Mouse (Mus musculus): ENCODE data around the gene Fkbp1a. TPM values are rescaled to one million over a fixed set of nuclear protein-coding genes. Genes with fewer than 3 reads are reported as not detected.

Gene Fkbp1a
- polyA plus RNA-seq, 1 experiment from 2014 or later = 562 TPM

DNA sequence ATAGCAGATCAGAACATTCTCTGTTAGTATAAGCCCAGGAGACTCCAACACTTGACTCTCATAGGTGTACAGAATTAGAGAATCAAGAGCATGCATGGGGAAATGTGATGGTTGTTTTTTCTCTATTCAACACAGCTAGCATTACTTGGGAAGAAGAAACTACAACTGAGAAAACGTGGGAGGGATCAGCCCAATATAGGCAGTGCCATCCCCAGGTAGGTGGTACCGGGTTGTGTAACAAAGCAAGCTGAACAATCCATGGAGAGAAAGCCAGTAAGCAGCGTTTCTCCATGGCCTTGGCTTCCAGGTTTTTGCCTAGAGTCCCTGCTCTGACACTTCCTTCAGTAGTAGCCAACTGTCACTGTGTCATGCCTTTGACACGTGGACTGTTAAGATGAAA is 3.6 kb upstream of the Fkbp1a start:
- H3K4me1 ChIP-seq (replicated peaks; ENCODE audit: control insufficient read depth, insufficient read depth, low read length) = no peaks in the 10 kb centered on the region; the same call in 1 of the 2 replicates
- ATAC-seq (replicated peaks; ENCODE audit: low FRiP score) (no peak), DNase-seq (ENCODE audit: low spot score) (no peak)
- H3K4me2 ChIP-seq (ENCODE audit: low read depth, low read length, severe bottlenecking) = no peak overlapping the region
- H3K4me3 ChIP-seq (ENCODE audit: low read depth, low read length) = no peak overlapping the region
- H3K9me3 ChIP-seq (ENCODE audit: control insufficient read depth, low read length) = no peaks in the 10 kb centered on the region
- 71% methylated on average over 4 of the region's 4 CpGs for WGBS
- H3K9ac ChIP-seq (ENCODE audit: low read length) = no peak overlapping the region
- H3K27ac ChIP-seq (ENCODE audit: low read depth, low read length) = no peak overlapping the region
- no peaks in the 10 kb centered on the region for H3K27me3 ChIP-seq (ENCODE audit: control insufficient read depth, insufficient read depth, low read length)
- H3K36me3 ChIP-seq (ENCODE audit: control insufficient read depth, insufficient read depth, low read length) = no peaks in the 10 kb centered on the region

- Histone ChIP-seq H3K4me1 (replicated peaks; ENCODE audit: control insufficient read depth, insufficient read depth, low read length) (peaks cover 3% of the 10 kb centered on the region; the same call in 1 of the 2 replicates), H3K4me2 (ENCODE audit: low read depth, low read length, severe bottlenecking) (peak overlapping the region; percentile 81), H3K9ac (ENCODE audit: low read length) (peak overlapping the region; percentile 93), H3K27ac (ENCODE audit: low read depth, low read length) (peak overlapping the region; percentile 85), H3K4me3 (ENCODE audit: low read depth, low read length) (peak overlapping the region; percentile 98), H3K36me3 (ENCODE audit: control insufficient read depth, insufficient read depth, low read length) (no peaks in the 10 kb centered on the region; the same call in 1 of the 2 replicates), H3K9me3 (ENCODE audit: control insufficient read depth, low read length) (no peaks in the 10 kb centered on the region), H3K27me3 (ENCODE audit: control insufficient read depth, insufficient read depth, low read length) (no peaks in the 10 kb centered on the region)
- ATAC-seq (replicated peaks; ENCODE audit: low FRiP score) (peak; percentile 11; the same call in 1 of the 2 replicates), DNase-seq (ENCODE audit: low spot score) (peak; percentile 69)
- 2% methylated on average over 21 of the region's 21 CpGs for WGBS
Observed at GRCm38 (mm10) chr2:151543063-151543895, 996 bp downstream of the Fkbp1a start.

- H3K27ac ChIP-seq (ENCODE audit: low read depth, low read length) = no peak overlapping the region
- H3K9me3 ChIP-seq (ENCODE audit: control insufficient read depth, low read length) = no peaks in the 10 kb centered on the region
- WGBS = 46% methylated on average over 6 of the region's 6 CpGs
- no peak for DNase-seq (ENCODE audit: low spot score)
- no peak overlapping the region for H3K4me2 ChIP-seq (ENCODE audit: low read depth, low read length, severe bottlenecking)
- H3K4me3 ChIP-seq (ENCODE audit: low read depth, low read length) = no peak overlapping the region
- H3K36me3 ChIP-seq (ENCODE audit: control insufficient read depth, insufficient read depth, low read length) = no peaks in the 10 kb centered on the region; the same call in 1 of the 2 replicates
- peaks cover 3% of the 10 kb centered on the region; the same call in 1 of the 2 replicates for H3K4me1 ChIP-seq (replicated peaks; ENCODE audit: control insufficient read depth, insufficient read depth, low read length)
- no peaks in the 10 kb centered on the region for H3K27me3 ChIP-seq (ENCODE audit: control insufficient read depth, insufficient read depth, low read length)
- H3K9ac ChIP-seq (ENCODE audit: low read length) = no peak overlapping the region
- no peak for ATAC-seq (replicated peaks; ENCODE audit: low FRiP score)
Observed at GRCm38 (mm10) chr2:151544673-151545072, 2.4 kb downstream of the Fkbp1a start.

DNA sequence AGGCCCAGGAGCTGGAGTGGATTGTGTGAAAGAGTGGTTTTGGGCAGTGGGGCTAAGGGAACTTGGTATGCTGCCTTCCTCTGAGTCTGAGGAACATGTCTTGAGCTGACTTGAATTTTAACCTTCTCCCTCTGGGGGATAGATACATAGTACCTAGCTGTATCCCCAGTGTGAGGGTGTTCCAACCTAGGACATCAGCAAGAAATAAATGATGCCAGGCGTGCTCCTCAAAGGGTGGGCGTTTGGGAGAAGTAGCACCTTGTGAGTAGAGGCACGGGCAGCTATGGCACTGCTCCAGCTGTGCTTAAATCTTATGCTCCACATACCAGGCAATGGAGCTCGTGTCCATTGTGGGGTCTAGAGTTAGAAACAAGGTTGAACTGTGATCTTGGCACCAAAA is 4.3 kb downstream of the Fkbp1a start:
- WGBS = 92% methylated on average over 4 of the region's 4 CpGs
- ATAC-seq (replicated peaks; ENCODE audit: low FRiP score) (no peak), DNase-seq (ENCODE audit: low spot score) (no peak)
- Histone ChIP-seq H3K9ac (ENCODE audit: low read length) (no peak overlapping the region), H3K36me3 (ENCODE audit: control insufficient read depth, insufficient read depth, low read length) (no peaks in the 10 kb centered on the region; the same call in 1 of the 2 replicates), H3K4me3 (ENCODE audit: low read depth, low read length) (no peak overlapping the region), H3K4me1 (replicated peaks; ENCODE audit: control insufficient read depth, insufficient read depth, low read length) (peaks cover 3% of the 10 kb centered on the region; the same call in 1 of the 2 replicates), H3K9me3 (ENCODE audit: control insufficient read depth, low read length) (no peaks in the 10 kb centered on the region), H3K4me2 (ENCODE audit: low read depth, low read length, severe bottlenecking) (no peak overlapping the region), H3K27me3 (ENCODE audit: control insufficient read depth, insufficient read depth, low read length) (no peaks in the 10 kb centered on the region), H3K27ac (ENCODE audit: low read depth, low read length) (no peak overlapping the region)

GRCm38 (mm10) chr2:151549615-151550121 is 7.4 kb downstream of the Fkbp1a start:
- no peaks in the 10 kb centered on the region; the same call in 1 of the 2 replicates for H3K36me3 ChIP-seq (ENCODE audit: control insufficient read depth, insufficient read depth, low read length)
- DNase-seq (ENCODE audit: low spot score) (no peak), ATAC-seq (replicated peaks; ENCODE audit: low FRiP score) (no peak)
- no peak overlapping the region for H3K27ac ChIP-seq (ENCODE audit: low read depth, low read length)
- H3K4me1 ChIP-seq (replicated peaks; ENCODE audit: control insufficient read depth, insufficient read depth, low read length) = no peaks in the 10 kb centered on the region
- H3K4me3 ChIP-seq (ENCODE audit: low read depth, low read length) = no peak overlapping the region
- H3K9me3 ChIP-seq (ENCODE audit: control insufficient read depth, low read length) = no peaks in the 10 kb centered on the region
- no peaks in the 10 kb centered on the region for H3K27me3 ChIP-seq (ENCODE audit: control insufficient read depth, insufficient read depth, low read length)
- no peak overlapping the region for H3K4me2 ChIP-seq (ENCODE audit: low read depth, low read length, severe bottlenecking)
- WGBS = 90% methylated on average over 3 of the region's 3 CpGs
- H3K9ac ChIP-seq (ENCODE audit: low read length) = no peak overlapping the region

GRCm38 (mm10) chr2:151562930-151563921 is 20.9 kb downstream of the Fkbp1a start:
- whole genome bisulfite sequencing = 92% methylated on average over 7 of the region's 7 CpGs
- Histone ChIP-seq H3K4me1 (replicated peaks; ENCODE audit: control insufficient read depth, insufficient read depth, low read length) (no peaks in the 10 kb centered on the region), H3K4me3 (ENCODE audit: low read depth, low read length) (no peak overlapping the region), H3K9me3 (ENCODE audit: control insufficient read depth, low read length) (no peaks in the 10 kb centered on the region), H3K36me3 (ENCODE audit: control insufficient read depth, insufficient read depth, low read length) (peaks cover 2% of the 10 kb centered on the region), H3K9ac (ENCODE audit: low read length) (no peak overlapping the region), H3K27ac (ENCODE audit: low read depth, low read length) (no peak overlapping the region), H3K27me3 (ENCODE audit: control insufficient read depth, insufficient read depth, low read length) (no peaks in the 10 kb centered on the region), H3K4me2 (ENCODE audit: low read depth, low read length, severe bottlenecking) (no peak overlapping the region)
- ATAC-seq (replicated peaks; ENCODE audit: low FRiP score) (no peak), DNase-seq (ENCODE audit: low spot score) (no peak)

GRCm38 (mm10) chr2:151564006-151564405 is 21.7 kb downstream of the Fkbp1a start:
- Histone ChIP-seq H3K4me3 (ENCODE audit: low read depth, low read length) (no peak overlapping the region), H3K4me1 (replicated peaks; ENCODE audit: control insufficient read depth, insufficient read depth, low read length) (no peaks in the 10 kb centered on the region), H3K9ac (ENCODE audit: low read length) (no peak overlapping the region), H3K9me3 (ENCODE audit: control insufficient read depth, low read length) (no peaks in the 10 kb centered on the region), H3K27me3 (ENCODE audit: control insufficient read depth, insufficient read depth, low read length) (no peaks in the 10 kb centered on the region), H3K4me2 (ENCODE audit: low read depth, low read length, severe bottlenecking) (no peak overlapping the region), H3K36me3 (ENCODE audit: control insufficient read depth, insufficient read depth, low read length) (peaks cover 2% of the 10 kb centered on the region), H3K27ac (ENCODE audit: low read depth, low read length) (no peak overlapping the region)
- DNase-seq (ENCODE audit: low spot score) = no peak
- no peak for ATAC-seq (replicated peaks; ENCODE audit: low FRiP score)
- WGBS = 85% methylated on average over 1 of the region's 1 CpGs

GRCm38 (mm10) chr2:151564986-151565385 is 22.7 kb downstream of the Fkbp1a start:
- Histone ChIP-seq H3K9ac (ENCODE audit: low read length) (no peak overlapping the region), H3K4me3 (ENCODE audit: low read depth, low read length) (no peak overlapping the region), H3K4me2 (ENCODE audit: low read depth, low read length, severe bottlenecking) (no peak overlapping the region), H3K9me3 (ENCODE audit: control insufficient read depth, low read length) (no peaks in the 10 kb centered on the region), H3K36me3 (ENCODE audit: control insufficient read depth, insufficient read depth, low read length) (no peaks in the 10 kb centered on the region; the same call in none of the 2 replicates), H3K4me1 (replicated peaks; ENCODE audit: control insufficient read depth, insufficient read depth, low read length) (no peaks in the 10 kb centered on the region), H3K27me3 (ENCODE audit: control insufficient read depth, insufficient read depth, low read length) (no peaks in the 10 kb centered on the region), H3K27ac (ENCODE audit: low read depth, low read length) (no peak overlapping the region)
- no peak for DNase-seq (ENCODE audit: low spot score)
- WGBS = 85% methylated on average over 3 of the region's 3 CpGs
- no peak for ATAC-seq (replicated peaks; ENCODE audit: low FRiP score)
